Mouse (Mus musculus): Measurements from ENCODE around the gene Banp.

Banp gene

DNA sequence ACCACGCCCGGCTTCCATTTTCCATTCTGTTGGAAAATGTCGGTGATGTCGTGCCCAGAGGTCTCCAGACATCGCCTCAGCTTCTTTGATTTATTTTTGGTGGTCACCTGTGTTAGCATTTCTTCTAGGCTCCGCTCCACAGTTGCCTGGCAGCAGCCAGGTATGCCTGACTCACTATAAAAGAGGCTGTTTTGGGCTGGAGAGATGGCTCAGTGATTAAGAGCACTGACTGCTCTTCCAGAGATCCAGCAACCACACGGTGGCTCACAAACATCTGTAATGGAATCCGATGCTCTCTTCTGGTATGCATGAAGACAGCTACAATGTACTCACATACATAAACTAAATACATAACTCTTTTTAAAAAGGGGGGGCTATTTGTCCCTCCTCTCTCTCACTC, 23.3 kb upstream of the Banp start:
- no peak for DNase-seq (ENCODE audit: low read depth, low spot score)

GRCm38 (mm10) chr8:121927316-121927715, 22.2 kb upstream of the Banp start:
- DNase-seq (ENCODE audit: low read depth, low spot score) = peak; percentile 78

- DNase-seq (ENCODE audit: low read depth, low spot score) = no peak
These were observed 19.5 kb upstream of the Banp start for GRCm38 (mm10) chr8:121930047-121930446.

DNA sequence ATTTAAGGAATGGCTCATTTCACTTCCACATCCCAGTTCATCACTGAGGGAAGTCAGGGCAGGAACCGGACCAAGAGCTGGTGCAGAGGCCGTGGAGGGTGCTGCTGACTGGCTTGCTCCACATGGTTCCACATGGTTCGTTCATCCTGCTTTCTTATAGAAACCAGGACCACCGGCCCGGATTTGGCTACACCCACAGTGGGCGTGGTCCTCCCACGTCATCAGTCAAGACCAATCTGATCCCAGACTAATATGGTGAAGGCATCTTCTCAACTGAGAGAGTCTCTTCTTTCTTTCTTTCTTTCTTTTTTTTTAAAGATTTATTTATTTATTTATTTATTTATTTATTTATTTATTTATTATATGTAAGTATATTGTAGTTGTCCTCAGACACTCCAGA, 18.0 kb upstream of the Banp start:
- peak; percentile 79 for DNase-seq (ENCODE audit: low read depth, low spot score)

DNA sequence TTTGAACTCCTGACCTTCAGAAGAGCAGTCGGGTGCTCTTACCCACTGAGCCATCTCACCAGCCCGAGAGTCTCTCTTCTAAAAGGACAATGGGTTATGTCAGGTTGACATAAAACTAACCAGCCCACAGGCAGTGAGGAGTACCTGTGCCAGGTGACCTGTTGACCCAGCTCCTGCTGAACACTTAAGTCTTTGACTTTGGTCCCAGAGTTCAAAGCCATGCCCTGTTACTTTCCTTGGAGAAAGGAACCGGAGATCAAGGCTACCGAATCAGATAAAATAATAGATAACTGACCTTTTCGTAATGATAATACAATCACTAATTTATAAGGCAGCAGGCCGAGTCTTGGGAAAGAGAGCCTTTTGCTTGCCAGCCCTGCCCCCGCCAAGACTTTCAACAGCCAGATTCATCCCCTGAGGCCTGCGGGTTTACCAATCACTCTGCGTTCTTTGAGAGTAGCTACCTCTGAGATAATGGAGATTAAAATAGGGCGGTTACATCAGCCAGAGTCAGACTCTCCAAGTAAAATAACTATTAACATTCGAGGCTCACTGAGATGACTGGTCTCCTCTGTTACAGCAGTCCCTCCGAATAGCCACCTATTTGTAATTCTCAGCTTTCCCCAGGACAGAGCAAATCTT, 17.4 kb upstream of the Banp start:
- DNase-seq (ENCODE audit: low read depth, low spot score) = no peak

- DNase-seq (ENCODE audit: low read depth, low spot score) = no peak
These were observed 16.7 kb upstream of the Banp start for GRCm38 (mm10) chr8:121932668-121933520.

- DNase-seq (ENCODE audit: low read depth, low spot score) = peak; percentile 63
These were observed 15.0 kb upstream of the Banp start for GRCm38 (mm10) chr8:121934506-121934905.

GRCm38 (mm10) chr8:121934923-121935322, 14.6 kb upstream of the Banp start:
- DNase-seq (ENCODE audit: low read depth, low spot score) = no peak

DNA sequence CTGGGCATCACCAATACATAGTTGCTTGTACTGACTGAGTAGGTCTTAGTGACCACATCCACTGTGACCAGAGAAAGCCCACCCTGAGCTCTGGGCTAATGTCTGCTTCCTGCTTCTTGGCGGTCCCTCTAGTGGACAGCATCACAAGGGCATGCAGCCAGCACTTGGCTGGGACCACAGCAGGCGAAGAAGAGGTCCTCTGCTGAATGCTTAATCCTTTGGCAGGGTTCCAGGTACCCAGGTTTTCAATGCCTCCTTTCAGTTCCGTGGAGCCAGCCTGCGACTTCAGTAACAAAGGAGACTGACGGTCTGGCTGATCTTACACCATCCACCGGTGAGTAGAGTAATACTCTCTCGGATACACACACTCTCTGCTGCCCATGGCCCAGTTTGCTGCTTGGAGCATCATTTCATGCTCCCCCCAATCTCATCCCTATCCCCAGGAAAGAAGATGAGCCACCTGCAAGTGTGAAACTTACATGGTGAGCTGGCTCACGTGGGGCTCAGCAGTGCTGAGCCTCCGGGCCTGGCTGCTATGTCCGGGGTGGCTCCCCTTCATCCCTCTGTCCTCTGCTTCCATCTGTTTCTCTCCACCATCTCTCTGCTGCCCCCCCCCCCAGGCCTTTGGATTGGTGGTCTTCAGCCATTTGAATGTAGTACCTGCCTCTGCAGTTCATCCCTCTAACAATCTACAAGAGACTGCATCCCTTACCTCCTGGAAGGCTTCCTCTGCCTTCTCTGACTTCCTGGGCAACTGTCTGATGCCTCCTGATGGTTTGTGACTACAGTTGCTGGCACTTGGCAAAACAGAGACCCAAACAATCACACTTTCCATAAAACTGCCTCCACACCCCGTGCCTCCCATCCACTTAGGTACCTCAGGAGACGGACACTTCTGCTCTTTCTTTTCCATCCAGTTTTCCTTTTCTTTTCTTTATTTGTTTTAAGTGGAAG, 13.9 kb upstream of the Banp start:
- peak; percentile 74 for DNase-seq (ENCODE audit: low read depth, low spot score)

GRCm38 (mm10) chr8:121936391-121936790, 13.2 kb upstream of the Banp start:
- no peak for DNase-seq (ENCODE audit: low read depth, low spot score)

GRCm38 (mm10) chr8:121938732-121939131, 10.8 kb upstream of the Banp start:
- peak; percentile 45 for DNase-seq (ENCODE audit: low read depth, low spot score)

GRCm38 (mm10) chr8:121943057-121943540, 6.5 kb upstream of the Banp start:
- no peak for DNase-seq (ENCODE audit: low read depth, low spot score)

DNA sequence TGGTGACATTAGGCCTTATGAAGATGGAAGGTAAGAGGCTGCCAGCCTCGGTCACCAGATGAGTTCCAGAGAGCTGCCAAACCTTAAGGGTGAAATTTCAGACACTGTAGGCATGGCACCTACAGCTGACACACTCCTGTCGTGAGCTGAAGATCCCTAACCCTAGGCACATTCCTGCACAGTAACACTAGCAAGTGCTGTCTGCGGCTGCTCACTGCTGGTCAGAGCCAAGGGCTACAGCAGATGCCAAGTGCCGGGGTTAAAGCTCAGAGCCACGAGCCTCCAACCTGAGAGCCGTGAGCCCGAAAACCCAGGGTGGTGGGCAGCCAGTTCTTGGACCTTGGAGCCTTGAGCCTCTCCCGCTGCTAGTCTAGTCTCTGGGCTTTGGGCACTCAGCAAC, 5.8 kb upstream of the Banp start:
- DNase-seq (ENCODE audit: low read depth, low spot score) = no peak

DNA sequence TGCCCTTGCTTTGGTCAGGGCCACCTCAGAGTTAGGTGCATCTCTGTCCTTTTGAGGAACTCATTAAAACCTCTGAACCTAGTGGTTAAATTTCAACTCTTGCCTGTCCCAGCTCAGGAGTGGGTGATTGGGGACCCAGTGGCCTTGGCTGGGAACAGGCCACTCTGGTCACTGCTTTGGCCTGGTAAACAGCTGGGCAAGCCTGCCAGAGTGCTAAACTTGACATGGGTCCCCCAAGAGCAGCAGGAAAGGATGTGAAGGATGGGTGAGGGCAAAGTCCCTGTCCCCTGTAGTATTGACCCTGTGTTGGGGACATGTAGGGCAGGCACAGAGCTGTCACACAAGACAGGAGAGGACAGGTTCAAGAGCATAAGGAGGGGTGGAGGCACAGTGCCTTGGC, 4.7 kb upstream of the Banp start, which contains the start of gene Car5a:
Gene Car5a (minus strand): TSS at position 74 of the 400 bp plus-strand sequence.
- DNase-seq (ENCODE audit: low read depth, low spot score) = no peak

- DNase-seq (ENCODE audit: low read depth, low spot score) = no peak
These were observed 3.2 kb upstream of the Banp start for GRCm38 (mm10) chr8:121946351-121946750.

DNA sequence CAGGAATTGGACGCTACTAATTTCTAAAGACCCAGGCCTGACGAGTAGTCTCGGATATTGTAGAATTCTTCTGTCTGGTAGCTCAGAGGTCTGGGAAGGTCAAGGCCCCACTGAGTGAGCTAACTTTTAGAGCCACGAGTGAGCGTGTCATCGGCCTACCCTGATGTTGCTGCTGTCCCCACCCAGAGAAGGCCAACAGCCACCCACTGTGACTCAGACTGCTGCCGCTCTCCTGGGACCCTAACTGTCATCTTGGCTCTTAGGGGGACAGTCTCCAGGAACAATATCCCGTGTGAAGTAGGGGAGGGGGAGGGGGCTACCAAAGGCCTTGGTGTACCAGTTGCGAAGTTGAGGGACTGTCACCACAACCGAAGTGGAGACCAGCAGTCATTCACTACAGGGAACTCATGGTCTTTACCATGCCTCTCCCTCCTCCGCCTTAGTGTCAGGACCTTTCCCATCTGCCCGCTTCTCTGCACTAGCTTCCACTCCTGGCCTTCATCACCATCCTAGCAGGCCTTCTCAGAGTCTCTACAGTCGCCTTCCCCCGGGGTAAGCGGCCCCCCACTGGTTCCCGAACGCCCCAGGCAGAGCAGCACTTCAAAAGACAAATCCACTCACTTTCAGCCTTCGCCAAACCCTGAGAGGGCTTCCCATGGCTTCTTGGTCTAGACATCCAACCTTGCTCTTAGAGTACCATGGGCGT, 2.4 kb upstream of the Banp start:
- no peak for DNase-seq (ENCODE audit: low read depth, low spot score)

- peak; percentile 97 for DNase-seq (ENCODE audit: low read depth, low spot score)
These were observed 1.8 kb upstream of the Banp start for GRCm38 (mm10) chr8:121947753-121948141.

- DNase-seq (ENCODE audit: low read depth, low spot score) = peak; percentile 59
These were observed 1.0 kb upstream of the Banp start for GRCm38 (mm10) chr8:121948321-121949145.

DNA sequence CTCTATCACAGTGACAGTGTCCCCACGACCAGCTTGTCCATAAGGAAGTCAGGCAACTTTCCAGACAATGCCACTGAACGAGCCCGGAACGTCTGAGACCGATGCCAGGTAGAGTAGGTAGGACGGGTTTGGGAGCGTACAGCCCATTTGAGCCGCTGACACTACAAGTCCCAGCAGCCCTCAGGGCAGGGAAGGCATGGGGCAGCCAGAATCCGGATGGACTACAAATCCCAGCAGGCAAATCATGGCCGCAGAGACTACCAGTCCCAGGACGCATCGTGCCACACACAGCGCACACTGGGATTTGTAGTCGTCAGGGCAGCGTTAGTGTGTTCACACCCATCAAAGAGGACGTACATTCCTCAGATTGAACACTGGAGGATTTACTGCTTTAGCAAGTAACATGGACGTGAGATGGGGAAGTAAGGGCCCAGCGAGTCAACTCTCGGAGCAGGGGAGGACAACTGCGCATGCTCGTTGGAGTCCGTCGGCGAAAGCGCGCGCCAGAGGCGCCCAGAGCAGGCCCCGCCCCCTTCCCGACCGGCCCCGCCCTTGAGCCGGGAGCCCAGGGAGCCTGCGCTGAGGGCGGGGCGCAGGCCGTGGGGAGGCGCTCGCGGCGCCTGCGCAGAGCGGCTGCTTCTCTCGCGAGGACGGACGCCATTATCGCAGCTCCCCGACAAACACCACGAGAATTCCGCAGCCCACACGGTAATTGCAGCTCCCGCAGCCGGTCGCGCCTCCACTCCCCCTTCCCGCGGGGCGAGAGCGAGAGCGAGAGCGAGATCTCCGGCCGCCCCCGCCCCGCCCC, 595 bp downstream of the Banp start:
- peak; percentile 99 for DNase-seq (ENCODE audit: low read depth, low spot score)

Data from R1 (cell line).